Mouse (Mus musculus) stomach, postnatal 0 days (tissue): ENCODE results near the gene Arhgef28.

ENCODE experiments used
- CTCF ChIP-seq: IDR thresholded peaks from 2 replicates; pipeline ENCODE4 v1.5.1; 2016; ENCODE audit warnings: antibody characterized with exemption, low read depth, mild to moderate bottlenecking, moderate library complexity
- EP300 ChIP-seq: optimal IDR thresholded peaks from 2 replicates; pipeline ENCODE3; 2016; ENCODE audit warnings: antibody characterized with exemption

GRCm38 (mm10) chr13:98180636-98181035, 25.6 kb downstream of the Arhgef28 start:
- TF ChIP-seq CTCF, result no peak
- TF ChIP-seq EP300, result no peak
